Mouse (Mus musculus): ENCODE results near the gene Cask. TPM values are rescaled to one million over a fixed set of nuclear protein-coding genes. Genes with fewer than 3 reads are reported as not detected.
"Not testable (repeated sequence)": the region's sequence is repeated elsewhere in the genome, so short reads cannot be mapped to it uniquely, and the experiment has no call there.

The Cask gene
- polyA plus RNA-seq, 1 experiment: 0.98 TPM

GRCm38 (mm10) chrX:13765672-13766071, 85.5 kb downstream of the Cask start:
- no peak for TF ChIP-seq CTCF (IDR thresholded peaks at IDR 0.05; ENCODE audit: extremely low read depth, insufficient read depth, insufficient read length, insufficient replicate concordance)
- TF ChIP-seq POLR2A (IDR thresholded peaks at IDR 0.05; ENCODE audit: low read depth, low read length): no peak
- no peak overlapping the region for H3K4me3 ChIP-seq (ENCODE audit: extremely low read depth, insufficient read depth, insufficient read length)
- no peaks in the 10 kb centered on the region for H3K27me3 ChIP-seq (ENCODE audit: control insufficient read depth, insufficient read depth, low read length)
- no peaks in the 10 kb centered on the region for H3K4me1 ChIP-seq (ENCODE audit: control insufficient read depth, insufficient read depth, insufficient read length)
- DNase-seq (ENCODE audit: low read depth in 1 of 2, low spot score in 2 of 2): no peak
- H3K36me3 ChIP-seq (ENCODE audit: control insufficient read depth, insufficient read depth, low read length): no peaks in the 10 kb centered on the region
- H3K27ac ChIP-seq (ENCODE audit: insufficient read depth, low read length): no peak overlapping the region
- 100% methylated on average over 1 of the region's 1 CpGs for WGBS

DNA sequence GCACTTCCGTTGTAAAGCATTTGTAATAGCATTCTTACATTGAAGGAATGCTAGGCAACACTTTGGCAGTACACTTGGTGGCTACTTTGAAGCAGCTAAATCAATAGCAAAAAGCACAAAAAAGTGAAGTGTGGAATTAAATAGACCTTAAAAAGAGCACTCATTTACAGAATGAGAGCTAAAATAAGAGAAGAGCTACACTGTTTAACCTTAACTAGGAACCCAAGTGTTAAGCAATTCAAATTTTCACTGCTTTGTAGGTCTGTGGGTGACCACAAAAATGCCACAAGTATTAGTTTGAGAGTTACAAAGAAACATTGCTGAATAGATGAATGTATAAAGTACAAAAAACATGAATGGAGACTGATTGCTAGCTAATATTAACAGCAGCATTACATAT, 86.1 kb downstream of the Cask start:
- Histone ChIP-seq H3K4me1 (ENCODE audit: control insufficient read depth, insufficient read depth, insufficient read length) (no peaks in the 10 kb centered on the region), H3K27me3 (ENCODE audit: control insufficient read depth, insufficient read depth, low read length) (no peaks in the 10 kb centered on the region), H3K27ac (ENCODE audit: insufficient read depth, low read length) (no peak overlapping the region), H3K36me3 (ENCODE audit: control insufficient read depth, insufficient read depth, low read length) (no peaks in the 10 kb centered on the region), H3K4me3 (ENCODE audit: extremely low read depth, insufficient read depth, insufficient read length) (no peak overlapping the region)
- TF ChIP-seq CTCF (IDR thresholded peaks at IDR 0.05; ENCODE audit: extremely low read depth, insufficient read depth, insufficient read length, insufficient replicate concordance) (no peak), POLR2A (IDR thresholded peaks at IDR 0.05; ENCODE audit: low read depth, low read length) (no peak)
- 91% methylated on average over 1 of the region's 1 CpGs for WGBS
- DNase-seq (ENCODE audit: low read depth in 1 of 2, low spot score in 2 of 2): no peak

- H3K36me3 ChIP-seq (ENCODE audit: control insufficient read depth, insufficient read depth, low read length): no peaks in the 10 kb centered on the region
- H3K27me3 ChIP-seq (ENCODE audit: control insufficient read depth, insufficient read depth, low read length): no peaks in the 10 kb centered on the region
- TF ChIP-seq POLR2A (IDR thresholded peaks at IDR 0.05; ENCODE audit: low read depth, low read length) (no peak), CTCF (IDR thresholded peaks at IDR 0.05; ENCODE audit: extremely low read depth, insufficient read depth, insufficient read length, insufficient replicate concordance) (no peak)
- no peak overlapping the region for H3K27ac ChIP-seq (ENCODE audit: insufficient read depth, low read length)
- H3K4me1 ChIP-seq (ENCODE audit: control insufficient read depth, insufficient read depth, insufficient read length): no peaks in the 10 kb centered on the region
- DNase-seq (ENCODE audit: low read depth in 1 of 2, low spot score in 2 of 2): no peak
- WGBS: 64% methylated on average over 3 of the region's 3 CpGs
- H3K4me3 ChIP-seq (ENCODE audit: extremely low read depth, insufficient read depth, insufficient read length): no peak overlapping the region
These were observed 93.7 kb downstream of the Cask start for GRCm38 (mm10) chrX:13757279-13758005.

DNA sequence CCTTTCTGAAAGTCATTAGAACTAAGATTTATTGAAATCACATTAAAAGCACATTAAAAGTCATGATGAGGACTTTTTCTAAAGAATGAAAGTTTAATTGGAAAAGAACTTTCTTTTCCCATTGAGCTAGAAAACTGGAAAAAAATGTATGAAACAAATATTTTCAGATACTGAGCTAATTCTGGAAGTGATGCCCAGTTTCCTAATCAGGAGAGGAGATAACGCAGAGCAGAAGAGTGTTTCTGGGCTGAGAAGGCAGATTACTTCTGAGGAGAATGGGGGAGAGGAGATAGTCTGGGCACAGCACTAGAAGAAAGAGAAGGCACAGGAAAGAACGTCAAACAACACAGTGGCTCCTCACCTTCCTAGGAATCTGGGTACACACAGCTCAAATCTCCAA, 110.1 kb downstream of the Cask start:
- TF ChIP-seq CTCF (IDR thresholded peaks at IDR 0.05; ENCODE audit: extremely low read depth, insufficient read depth, insufficient read length, insufficient replicate concordance) (no peak), POLR2A (IDR thresholded peaks at IDR 0.05; ENCODE audit: low read depth, low read length) (no peak)
- 67% methylated on average over 2 of the region's 2 CpGs for WGBS
- Histone ChIP-seq H3K27ac (ENCODE audit: insufficient read depth, low read length) (no peak overlapping the region), H3K36me3 (ENCODE audit: control insufficient read depth, insufficient read depth, low read length) (no peaks in the 10 kb centered on the region), H3K4me3 (ENCODE audit: extremely low read depth, insufficient read depth, insufficient read length) (no peak overlapping the region), H3K27me3 (ENCODE audit: control insufficient read depth, insufficient read depth, low read length) (no peaks in the 10 kb centered on the region), H3K4me1 (ENCODE audit: control insufficient read depth, insufficient read depth, insufficient read length) (no peaks in the 10 kb centered on the region)
- DNase-seq (ENCODE audit: low read depth in 1 of 2, low spot score in 2 of 2): no peak

DNA sequence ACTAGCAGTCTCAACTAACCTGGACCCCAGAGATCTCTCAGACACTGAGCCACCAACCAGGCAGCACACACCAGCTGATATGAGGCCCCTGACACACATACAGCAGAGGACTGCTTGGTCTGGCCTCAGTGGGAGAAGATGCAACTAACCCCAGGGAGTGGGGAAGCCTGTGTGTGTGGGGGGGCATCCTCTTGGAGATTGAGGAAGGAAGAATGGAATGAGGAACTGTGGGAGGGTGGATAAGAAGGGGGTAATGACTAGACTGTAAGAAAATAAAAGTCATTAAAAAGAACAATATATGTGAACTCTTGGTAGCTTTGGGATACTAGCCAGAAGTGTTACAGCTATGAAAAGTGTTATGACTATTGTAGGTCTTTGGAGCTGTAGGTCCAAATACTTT, 120.4 kb downstream of the Cask start:
- not testable (repeated sequence) for H3K4me1 ChIP-seq (ENCODE audit: control insufficient read depth, insufficient read depth, insufficient read length); DNase-seq (ENCODE audit: low read depth in 1 of 2, low spot score in 2 of 2); H3K27ac ChIP-seq (ENCODE audit: insufficient read depth, low read length); H3K4me3 ChIP-seq (ENCODE audit: extremely low read depth, insufficient read depth, insufficient read length); H3K36me3 ChIP-seq (ENCODE audit: control insufficient read depth, insufficient read depth, low read length); H3K27me3 ChIP-seq (ENCODE audit: control insufficient read depth, insufficient read depth, low read length)

- H3K4me3 ChIP-seq (ENCODE audit: extremely low read depth, insufficient read depth, insufficient read length): no peak overlapping the region
- no peaks in the 10 kb centered on the region for H3K27me3 ChIP-seq (ENCODE audit: control insufficient read depth, insufficient read depth, low read length)
- no peaks in the 10 kb centered on the region for H3K36me3 ChIP-seq (ENCODE audit: control insufficient read depth, insufficient read depth, low read length)
- 73% methylated on average over 1 of the region's 1 CpGs for WGBS
- no peaks in the 10 kb centered on the region for H3K4me1 ChIP-seq (ENCODE audit: control insufficient read depth, insufficient read depth, insufficient read length)
- DNase-seq (ENCODE audit: low read depth in 1 of 2, low spot score in 2 of 2): no peak
- H3K27ac ChIP-seq (ENCODE audit: insufficient read depth, low read length): no peak overlapping the region
- TF ChIP-seq POLR2A (IDR thresholded peaks at IDR 0.05; ENCODE audit: low read depth, low read length) (no peak), CTCF (IDR thresholded peaks at IDR 0.05; ENCODE audit: extremely low read depth, insufficient read depth, insufficient read length, insufficient replicate concordance) (no peak)
These were observed 121.2 kb downstream of the Cask start for GRCm38 (mm10) chrX:13729835-13730480.

All from spleen, adult 2 months (tissue).